Mouse (Mus musculus): ENCODE measurements at regions not wholly inside any gene's neighbourhood (a gene's known extent, or its start where the extent isn't known, plus 50 kb on each side); places are given as distances from the start of the nearest gene placed in this dataset.

DNA sequence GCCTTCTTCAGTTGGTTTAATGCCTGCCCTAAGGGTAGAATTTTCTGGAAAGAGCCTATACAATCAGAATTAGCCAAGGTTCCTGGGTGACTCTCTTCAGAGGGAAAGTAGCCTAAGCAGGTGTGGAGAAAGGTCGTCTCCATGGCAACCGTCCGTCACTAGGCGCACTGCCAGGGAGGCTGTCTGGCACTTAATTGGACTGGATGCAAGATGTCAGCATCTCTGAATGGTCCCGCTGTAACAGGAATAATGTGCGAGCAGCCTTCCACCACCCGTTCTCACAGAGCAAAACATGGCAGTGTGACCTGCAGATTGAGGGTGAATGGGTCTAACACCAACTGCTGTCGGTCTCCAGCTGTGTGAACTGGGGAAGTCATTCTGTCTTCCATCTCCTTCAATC lies 389.6 kb upstream of the Hnrnpa3 start:
- in situ Hi-C loops (cut with MboI; ENCODE audit: low pct_ligation_motif_present, low pct_unique_long_range_greater_than_20kb, low sequenced_read_pairs) (no loop called here), dilution Hi-C loops (cut with MboI; ENCODE audit: extremely low pct_ligation_motif_present, extremely low pct_unique_long_range_greater_than_20kb, low sequenced_read_pairs) (no loop called here)
- Histone ChIP-seq H3K4me3 (replicated peaks in 1 of 3; ENCODE audit: low read depth in 2 of 3, low read length in 2 of 3, poor library complexity in 1 of 3) (no peak overlapping the region), H3K36me3 (replicated peaks in 1 of 2; ENCODE audit: control insufficient read depth in 1 of 2, insufficient read depth in 1 of 2, low read length in 1 of 2) (no peaks in the 10 kb centered on the region), H3K27ac (ENCODE audit: insufficient read depth, low read depth) (no peak overlapping the region), H3K79me2 (replicated peaks; ENCODE audit: control insufficient read depth, extremely low read depth, insufficient read depth, poor library complexity, severe bottlenecking) (no peaks in the 10 kb centered on the region), H3K9ac (ENCODE audit: insufficient read depth, low read depth) (no peak overlapping the region), H3K4me1 (ENCODE audit: control insufficient read depth in 1 of 2, insufficient read depth in 2 of 2) (peaks cover 3 to 21% of the 10 kb centered on the region in 2 experiments; a peak in 3 of 4 replicates), H3K9me3 (replicated peaks; ENCODE audit: low read length) (no peaks in the 10 kb centered on the region), H3K27me3 (replicated peaks) (no peaks in the 10 kb centered on the region), H3K4me2 (ENCODE audit: insufficient read depth, low read depth, poor library complexity, severe bottlenecking) (no peak overlapping the region)
- no peak for DNase-seq (ENCODE audit: extremely low read depth)
- no peak for TF ChIP-seq UBTF (IDR thresholded peaks at IDR 0.05; ENCODE audit: low read depth, low read length)
- TF ChIP-seq E2F4 (IDR thresholded peaks at IDR 0.05; ENCODE audit: insufficient replicate concordance, low read depth, low read length): no peak
- TF ChIP-seq POLR2AphosphoS2 (IDR thresholded peaks at IDR 0.05; ENCODE audit: low read depth, low read length): no peak
- TF ChIP-seq GABPA (IDR thresholded peaks at IDR 0.05; ENCODE audit: insufficient replicate concordance, low read depth, low read length): no peak
- no peak for TF ChIP-seq CHD1 (IDR thresholded peaks at IDR 0.05; ENCODE audit: low read depth, low read length)
- TF ChIP-seq ELF1 (IDR thresholded peaks at IDR 0.05; ENCODE audit: low read depth, low read length): no peak
- no peak for TF ChIP-seq HCFC1 (IDR thresholded peaks at IDR 0.05; ENCODE audit: low read depth, low read length)
- no peak for TF ChIP-seq MAFK (IDR thresholded peaks at IDR 0.05; ENCODE audit: insufficient replicate concordance, low read length)
- TF ChIP-seq NELFE (IDR thresholded peaks at IDR 0.05; ENCODE audit: low read depth, low read length): no peak
- TF ChIP-seq MAZ (IDR thresholded peaks at IDR 0.05; ENCODE audit: low read depth, low read length): no peak
- TF ChIP-seq CTCF (conservative IDR thresholded peaks at IDR 0.05 in 1 of 2, IDR thresholded peaks at IDR 0.05 in 1 of 2; ENCODE audit: low read depth in 2 of 2, low read length in 2 of 2): no peak

DNA sequence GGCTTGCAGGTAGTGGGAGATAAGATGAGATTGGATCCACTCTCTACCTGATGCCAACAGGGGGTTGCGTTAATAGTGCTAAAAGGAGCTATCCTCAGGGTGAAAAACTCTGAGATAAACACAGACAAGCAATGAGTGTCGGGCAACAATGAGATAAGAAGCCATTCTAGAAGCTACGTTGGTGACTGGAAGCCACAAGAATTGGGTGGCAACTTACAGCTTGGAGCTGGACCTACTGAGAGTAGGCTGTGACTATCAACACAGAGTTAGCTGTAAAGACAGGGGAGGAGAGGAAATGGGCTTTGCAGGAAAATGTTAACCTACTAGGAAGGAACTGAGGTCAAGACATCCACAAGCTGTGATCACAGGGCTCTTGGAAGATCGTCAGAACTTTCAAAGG lies 388.9 kb upstream of the Hnrnpa3 start:
- dilution Hi-C loops (cut with MboI; ENCODE audit: extremely low pct_ligation_motif_present, extremely low pct_unique_long_range_greater_than_20kb, low sequenced_read_pairs) (no loop called here), in situ Hi-C loops (cut with MboI; ENCODE audit: low pct_ligation_motif_present, low pct_unique_long_range_greater_than_20kb, low sequenced_read_pairs) (no loop called here)
- H3K4me1 ChIP-seq (ENCODE audit: control insufficient read depth in 1 of 2, insufficient read depth in 2 of 2): peaks cover 3 to 19% of the 10 kb centered on the region in 2 experiments; a peak in 3 of 4 replicates
- H3K27ac ChIP-seq (ENCODE audit: insufficient read depth, low read depth): no peak overlapping the region
- H3K36me3 ChIP-seq (replicated peaks in 1 of 2; ENCODE audit: control insufficient read depth in 1 of 2, insufficient read depth in 1 of 2, low read length in 1 of 2): no peaks in the 10 kb centered on the region
- no peaks in the 10 kb centered on the region for H3K9me3 ChIP-seq (replicated peaks; ENCODE audit: low read length)
- H3K4me3 ChIP-seq (replicated peaks in 1 of 3; ENCODE audit: low read depth in 2 of 3, low read length in 2 of 3, poor library complexity in 1 of 3): no peak overlapping the region
- H3K4me2 ChIP-seq (ENCODE audit: insufficient read depth, low read depth, poor library complexity, severe bottlenecking): no peak overlapping the region
- no peak for TF ChIP-seq EP300 (IDR thresholded peaks at IDR 0.05; ENCODE audit: low read length)
- TF ChIP-seq MAZ (IDR thresholded peaks at IDR 0.05; ENCODE audit: low read depth, low read length): no peak
- TF ChIP-seq NELFE (IDR thresholded peaks at IDR 0.05; ENCODE audit: low read depth, low read length): no peak
- no peak for TF ChIP-seq USF1 (IDR thresholded peaks at IDR 0.05; ENCODE audit: low read depth, low read length)
- no peak for TF ChIP-seq ZMIZ1 (IDR thresholded peaks at IDR 0.05; ENCODE audit: low read depth, low read length)
- no peak for TF ChIP-seq ELF1 (IDR thresholded peaks at IDR 0.05; ENCODE audit: low read depth, low read length)
- no peak for TF ChIP-seq NRF1 (IDR thresholded peaks at IDR 0.05; ENCODE audit: low read depth, low read length)
- no peak for TF ChIP-seq BHLHE40 (IDR thresholded peaks at IDR 0.05; ENCODE audit: low read depth, low read length)
- TF ChIP-seq RCOR1 (conservative IDR thresholded peaks at IDR 0.05; ENCODE audit: low read depth, low read length): no peak
- no peak for TF ChIP-seq E2F4 (IDR thresholded peaks at IDR 0.05; ENCODE audit: insufficient replicate concordance, low read depth, low read length)
- no peak for TF ChIP-seq ZNF384 (IDR thresholded peaks at IDR 0.05; ENCODE audit: low read depth, low read length)
- no peak for TF ChIP-seq CHD1 (IDR thresholded peaks at IDR 0.05; ENCODE audit: low read depth, low read length)
- TF ChIP-seq HCFC1 (IDR thresholded peaks at IDR 0.05; ENCODE audit: low read depth, low read length): no peak
- TF ChIP-seq TBP (conservative IDR thresholded peaks at IDR 0.05; ENCODE audit: low read depth, low read length): no peak
- no peak for TF ChIP-seq MYC (IDR thresholded peaks at IDR 0.05; ENCODE audit: low read depth, low read length)
- no peak for TF ChIP-seq MXI1 (IDR thresholded peaks at IDR 0.05; ENCODE audit: low read depth, low read length)
- no peak overlapping the region for H3K9ac ChIP-seq (ENCODE audit: insufficient read depth, low read depth)
- H3K79me2 ChIP-seq (replicated peaks; ENCODE audit: control insufficient read depth, extremely low read depth, insufficient read depth, poor library complexity, severe bottlenecking): no peaks in the 10 kb centered on the region
- DNase-seq (ENCODE audit: extremely low read depth): no peak
- H3K27me3 ChIP-seq (replicated peaks): no peaks in the 10 kb centered on the region
